Mouse (Mus musculus): ENCODE measurements around the gene Vmn1r45.
"Not testable (repeated sequence)": the region's sequence is repeated elsewhere in the genome, so short reads cannot be mapped to it uniquely, and the experiment has no call there.

Vmn1r45 gene

GRCm38 (mm10) chr6:89940498-89940897 is at the start of gene Vmn1r45:
TSS of gene Vmn1r45 (minus strand) at chr6:89940598.
- not testable (repeated sequence) for DNase-seq (ENCODE audit: low spot score)

- DNase-seq (ENCODE audit: low spot score): no peak
These were observed 45.6 kb upstream of the Vmn1r45 start for GRCm38 (mm10) chr6:89985989-89986388.

GRCm38 (mm10) chr6:89969013-89969412 is 28.6 kb upstream of the Vmn1r45 start, which contains the start of gene Vmn1r46:
TSS of gene Vmn1r46 (plus strand) at chr6:89969313.
- DNase-seq (ENCODE audit: low spot score): no peak

- no peak for DNase-seq (ENCODE audit: low spot score)
These were observed 25.9 kb upstream of the Vmn1r45 start for GRCm38 (mm10) chr6:89966341-89966740.

GRCm38 (mm10) chr6:89953556-89953955 is 13.2 kb upstream of the Vmn1r45 start:
- no peak for DNase-seq (ENCODE audit: low spot score)

- DNase-seq (ENCODE audit: low spot score): no peak
These were observed 528 bp upstream of the Vmn1r45 start for GRCm38 (mm10) chr6:89940926-89941325.

- DNase-seq (ENCODE audit: low spot score): no peak
These were observed 56.6 kb downstream of the Vmn1r45 start for GRCm38 (mm10) chr6:89883812-89884211.

GRCm38 (mm10) chr6:89883360-89883759 is 57.0 kb downstream of the Vmn1r45 start, which contains the start of gene Vmn1r44:
TSS of gene Vmn1r44 (plus strand) at chr6:89883660.
- no peak for DNase-seq (ENCODE audit: low spot score)
